Mouse (Mus musculus) lung, adult 2 months (tissue): Measurements from ENCODE around the gene Pde4d. TPM values are rescaled to one million over a fixed set of nuclear protein-coding genes. Genes with fewer than 3 reads are reported as not detected.

ENCODE experiments used
- DNase-seq: peaks from one replicate; pipeline ENCODE4 v3.0.0; 2022
- H3K4me1 ChIP-seq: fragments of 200-500 bp; 2 replicates; pipeline ENCODE4 v1.6.1; 2011; ENCODE audit warnings: low read length; ENCODE audit not compliant: control insufficient read depth, insufficient read depth
- H3K4me3 ChIP-seq: fragments of 200-500 bp; replicated peaks from 2 replicates; pipeline ENCODE3; 2011; ENCODE audit warnings: low read depth, mild to moderate bottlenecking, control low read depth, low read length; ENCODE audit errors: extremely low read depth
- CTCF ChIP-seq: fragments of 200-500 bp; IDR thresholded peaks from 2 replicates; pipeline ENCODE4 v1.5.1; 2011; ENCODE audit warnings: mild to moderate bottlenecking, low read length, control low read depth; ENCODE audit not compliant: insufficient read depth
- POLR2A ChIP-seq: fragments of 200-500 bp; IDR thresholded peaks from 2 replicates; pipeline ENCODE4 v1.6.1; 2011; ENCODE audit warnings: low read depth, mild to moderate bottlenecking, control low read depth, low read length, borderline replicate concordance; ENCODE audit errors: extremely low read depth
- WGBS: fragments of 180-500 bp; shearing (Covaris S2); methylation state at CpG from one replicate; pipeline ENCODE4 v1.1.7; 2018; 5-methylcytosine and 5-hydroxymethylcytosine counted together
- polyA plus RNA-seq: library from polyadenylated mRNA; depleted of rRNA; stranded (reverse); fragments of >200 nt; gene quantifications from 2 replicates; pipeline ENCODE4 v1.2.3, GENCODE M21; 2012

Pde4d gene
- polyA plus RNA-seq, 1 experiment: 20.0 TPM

DNA sequence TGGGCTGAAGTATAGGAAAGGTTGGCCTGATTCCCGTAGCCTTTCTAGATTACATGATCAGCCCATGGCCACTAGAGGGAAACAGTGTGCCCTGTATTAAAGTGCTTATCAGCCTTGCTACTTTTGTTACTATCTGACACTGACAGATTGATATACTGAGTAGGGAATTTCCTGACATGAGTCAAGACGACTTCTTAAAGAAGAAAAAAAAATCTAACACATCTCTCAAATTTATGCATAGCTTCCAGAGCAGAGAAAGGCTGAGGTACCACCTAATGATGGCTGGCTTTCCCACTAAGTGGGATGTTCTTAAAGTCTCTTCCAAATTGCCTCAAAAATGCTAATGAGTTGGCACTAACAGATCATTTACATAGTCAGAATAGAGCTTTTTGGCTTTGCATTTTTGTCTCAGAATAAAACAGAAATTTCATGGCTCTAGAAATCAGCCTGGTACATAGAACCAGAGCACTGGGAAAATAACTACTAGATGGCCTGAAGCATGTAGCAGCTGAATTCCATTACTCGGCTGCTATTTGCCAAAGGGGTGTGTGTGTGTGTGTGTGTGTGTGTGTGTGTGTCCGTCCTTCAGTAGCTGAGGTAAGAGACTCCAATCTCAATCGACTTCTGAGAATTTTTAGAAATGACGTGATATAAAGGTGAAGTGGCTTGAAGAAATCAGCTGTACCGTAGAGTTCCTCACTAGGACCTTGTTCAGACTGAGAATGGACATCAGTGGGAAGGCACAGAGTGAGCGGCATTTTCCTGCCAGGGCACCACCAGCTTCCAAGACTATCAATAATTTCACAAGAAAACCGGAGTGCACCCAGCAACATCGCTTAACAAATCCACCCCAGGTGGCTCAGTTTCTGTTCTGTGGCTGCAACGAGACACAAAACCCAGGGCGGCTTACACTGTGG is 1108.9 kb downstream of the Pde4d start:
- WGBS: 70% methylated on average over 12 of the region's 12 CpGs
- H3K4me1 ChIP-seq: no peaks in the 10 kb centered on the region
- TF ChIP-seq POLR2A (no peak), CTCF (no peak)
- H3K4me3 ChIP-seq: no peak overlapping the region
- DNase-seq: no peak

DNA sequence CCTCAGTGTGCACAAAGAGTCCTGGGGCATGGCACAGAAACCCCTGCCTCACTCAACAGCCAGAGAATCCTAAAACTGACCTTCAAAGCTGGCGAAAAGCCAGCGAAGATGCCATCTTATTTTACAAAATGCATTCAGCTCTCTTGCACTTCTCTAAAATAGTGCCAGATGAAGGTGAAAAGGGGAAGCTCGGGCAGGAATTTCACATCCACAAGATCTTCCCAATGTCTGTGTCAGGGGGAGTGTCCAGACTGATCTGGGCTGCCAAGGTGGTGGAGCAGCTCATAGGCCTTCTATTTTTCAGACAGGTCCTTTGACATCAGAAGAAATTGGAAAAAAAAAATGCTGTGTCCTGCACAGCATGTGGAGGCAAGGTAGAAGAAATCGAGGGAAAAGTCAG is 1110.5 kb downstream of the Pde4d start:
- WGBS: 86% methylated on average over 4 of the region's 4 CpGs
- DNase-seq: no peak
- H3K4me3 ChIP-seq: no peak overlapping the region
- TF ChIP-seq CTCF: no peak
- TF ChIP-seq POLR2A: no peak
- no peaks in the 10 kb centered on the region for H3K4me1 ChIP-seq

DNA sequence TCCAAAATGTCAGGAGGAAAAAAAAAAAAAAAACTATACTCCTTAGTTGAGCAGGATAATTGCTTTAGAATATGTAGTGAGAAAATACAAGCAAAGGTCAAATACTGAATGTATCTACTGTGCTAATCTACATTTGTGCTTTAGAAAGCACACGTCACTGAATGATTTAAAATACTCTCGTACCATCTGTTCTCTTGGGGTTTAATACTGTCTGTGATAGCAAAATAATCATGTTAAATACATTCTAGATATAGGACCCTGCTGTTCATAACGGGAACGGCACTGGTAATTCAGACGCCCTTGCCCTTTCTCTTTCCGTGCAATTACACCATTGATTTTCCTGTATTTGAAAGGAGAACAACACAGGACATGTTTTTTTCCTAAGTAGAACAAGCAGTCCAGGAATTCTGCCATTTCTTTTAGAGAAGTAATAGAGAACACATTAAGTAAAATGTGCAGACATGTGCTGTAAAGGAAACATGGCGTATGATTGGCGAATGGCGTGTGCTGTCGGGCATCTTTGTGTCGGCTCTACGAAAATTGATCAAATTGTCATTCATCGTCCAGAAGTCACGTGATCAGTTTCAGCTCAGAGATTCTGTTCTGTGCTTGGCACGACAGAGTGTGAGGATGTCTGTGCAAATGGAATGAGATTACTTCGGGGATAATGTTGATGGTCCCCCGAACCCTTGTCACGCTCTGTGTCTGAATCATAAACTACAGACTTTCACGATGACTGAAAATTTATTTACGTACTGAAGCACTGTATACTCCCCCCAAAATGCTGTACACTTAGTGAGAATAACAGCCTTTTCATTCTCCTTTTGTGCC is 1119.1 kb downstream of the Pde4d start:
- TF ChIP-seq POLR2A (no peak), CTCF (no peak)
- no peak overlapping the region for H3K4me3 ChIP-seq
- DNase-seq: no peak
- 94% methylated on average over 20 of the region's 20 CpGs for WGBS
- H3K4me1 ChIP-seq: no peaks in the 10 kb centered on the region

DNA sequence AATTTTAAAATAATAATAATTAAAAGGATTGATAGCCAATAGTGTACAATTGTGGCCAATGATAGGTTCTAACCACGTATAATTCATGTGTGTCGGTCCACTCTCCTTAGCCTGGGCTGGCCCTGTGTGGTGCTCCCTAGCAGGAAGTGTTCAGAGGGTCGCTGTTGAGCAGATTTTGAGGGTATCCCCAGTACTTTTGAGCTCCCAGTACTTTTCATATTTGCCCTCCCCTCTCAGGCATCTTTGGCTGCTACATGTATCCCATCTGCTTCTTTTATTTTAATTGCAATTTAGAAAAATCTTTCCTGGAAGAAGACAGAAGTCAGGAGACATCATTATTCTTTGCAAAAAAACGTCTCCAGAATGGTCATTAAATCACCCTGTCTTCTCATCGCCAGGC is 1119.7 kb downstream of the Pde4d start:
- 66% methylated on average over 5 of the region's 5 CpGs for WGBS
- TF ChIP-seq POLR2A (no peak), CTCF (no peak)
- no peak overlapping the region for H3K4me3 ChIP-seq
- no peak for DNase-seq
- H3K4me1 ChIP-seq: no peaks in the 10 kb centered on the region

DNA sequence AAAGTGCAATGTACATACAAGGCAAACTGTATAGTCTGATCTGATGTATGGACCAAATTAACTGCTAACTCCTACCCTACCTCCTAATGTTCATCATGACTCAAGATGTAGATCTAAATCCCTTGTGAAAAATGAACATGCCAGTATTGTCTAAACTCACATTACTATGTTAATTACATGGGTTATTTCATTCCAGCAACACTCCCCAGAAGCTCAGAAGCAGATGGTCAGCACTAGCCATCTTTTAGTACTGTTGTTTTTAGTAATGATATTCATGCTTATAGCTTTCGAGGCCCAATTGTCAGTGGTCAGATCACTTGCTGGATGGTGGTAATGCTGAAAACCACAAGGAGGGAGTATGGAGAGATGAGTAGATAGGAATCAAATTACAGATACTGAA is 1127.0 kb downstream of the Pde4d start:
- TF ChIP-seq POLR2A: no peak
- no peak for TF ChIP-seq CTCF
- Histone ChIP-seq H3K4me1 (no peaks in the 10 kb centered on the region; the same call in 1 of the 2 replicates), H3K4me3 (no peak overlapping the region)
- DNase-seq: no peak
- WGBS: 86% methylated on average over 1 of the region's 1 CpGs

DNA sequence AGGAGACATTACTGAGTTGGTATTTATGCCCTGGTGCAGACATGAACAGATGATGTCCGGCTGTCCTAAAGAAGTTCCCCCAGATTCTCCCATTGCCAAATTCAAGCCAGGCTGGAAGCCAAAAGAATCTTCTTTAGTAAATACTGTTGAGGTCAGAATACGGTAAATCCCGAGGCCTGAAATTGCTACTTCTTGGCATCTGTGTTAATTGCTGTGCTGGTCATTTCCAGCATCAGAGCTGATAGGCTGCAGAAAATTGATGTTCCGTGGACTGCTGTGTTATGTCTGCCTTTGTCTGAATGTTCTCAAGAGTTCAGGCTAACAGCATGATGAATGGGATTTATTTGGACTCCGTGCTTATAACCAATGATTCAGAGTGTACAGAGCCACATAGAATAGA is 1127.7 kb downstream of the Pde4d start:
- no peak for TF ChIP-seq CTCF
- no peak for TF ChIP-seq POLR2A
- DNase-seq: no peak
- Histone ChIP-seq H3K4me1 (no peaks in the 10 kb centered on the region; the same call in 1 of the 2 replicates), H3K4me3 (no peak overlapping the region)
- 69% methylated on average over 5 of the region's 5 CpGs for WGBS

DNA sequence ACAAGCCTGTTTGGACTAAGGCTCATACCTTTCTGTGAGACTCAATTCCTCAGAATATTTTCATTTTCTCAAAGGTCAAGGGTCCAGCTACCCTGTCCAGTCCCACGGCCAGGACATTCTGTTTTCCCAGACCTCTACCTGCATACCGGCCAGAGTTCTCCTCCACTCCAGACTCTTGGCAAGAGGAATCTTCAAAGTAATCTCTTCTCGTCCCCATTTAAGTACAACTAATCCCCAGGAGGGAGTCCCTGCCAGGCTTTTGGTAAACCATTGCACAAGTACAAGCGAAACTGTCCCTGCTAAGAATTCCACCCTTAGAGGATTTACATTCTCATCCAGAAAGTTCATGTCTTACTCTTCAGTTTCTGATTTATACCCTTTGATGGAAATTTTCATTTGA is 1128.2 kb downstream of the Pde4d start:
- Histone ChIP-seq H3K4me1 (no peaks in the 10 kb centered on the region; the same call in 1 of the 2 replicates), H3K4me3 (no peak overlapping the region)
- 75% methylated on average over 4 of the region's 4 CpGs for WGBS
- TF ChIP-seq POLR2A (no peak), CTCF (no peak)
- DNase-seq: no peak

DNA sequence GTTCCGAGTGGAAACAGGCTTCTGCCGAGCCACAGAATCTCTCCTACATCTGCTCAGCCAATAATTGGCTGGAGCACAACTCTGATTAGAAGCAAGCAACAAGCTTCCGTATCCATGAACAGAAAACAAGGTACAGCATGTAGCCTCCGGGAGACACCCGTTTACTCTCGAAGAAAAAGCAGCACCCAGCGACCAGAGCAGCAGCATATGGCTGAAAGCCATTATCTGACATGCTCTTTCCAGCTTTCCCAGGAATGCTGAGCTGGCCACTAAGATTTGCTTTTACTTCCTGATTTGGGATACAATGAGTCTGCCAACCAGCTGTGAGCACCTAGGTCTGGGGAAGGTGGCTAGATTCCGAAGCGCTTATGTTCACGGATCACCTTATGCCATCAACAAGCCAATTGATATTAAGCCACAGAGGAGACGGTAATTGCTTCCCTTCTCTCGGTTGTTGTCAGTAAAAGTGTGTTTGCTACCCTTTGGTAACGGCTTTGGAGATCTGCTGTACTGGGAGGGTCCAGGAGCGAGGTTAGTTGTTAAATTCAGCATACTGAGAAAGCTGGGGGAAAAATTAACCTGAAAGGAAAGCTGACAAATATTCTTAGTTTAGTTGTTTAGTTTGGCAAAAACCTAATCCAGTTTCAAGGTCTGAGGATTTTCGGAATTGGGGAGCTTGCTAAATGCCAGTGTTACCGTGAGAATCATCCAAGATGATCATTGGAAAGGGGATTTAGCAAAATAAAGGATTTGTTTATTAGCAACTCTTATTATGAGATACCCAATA is 1131.7 kb downstream of the Pde4d start:
- no peak overlapping the region for H3K4me3 ChIP-seq
- H3K4me1 ChIP-seq: no peaks in the 10 kb centered on the region; the same call in 1 of the 2 replicates
- TF ChIP-seq POLR2A: no peak
- no peak for TF ChIP-seq CTCF
- 74% methylated on average over 16 of the region's 16 CpGs for WGBS
- no peak for DNase-seq

DNA sequence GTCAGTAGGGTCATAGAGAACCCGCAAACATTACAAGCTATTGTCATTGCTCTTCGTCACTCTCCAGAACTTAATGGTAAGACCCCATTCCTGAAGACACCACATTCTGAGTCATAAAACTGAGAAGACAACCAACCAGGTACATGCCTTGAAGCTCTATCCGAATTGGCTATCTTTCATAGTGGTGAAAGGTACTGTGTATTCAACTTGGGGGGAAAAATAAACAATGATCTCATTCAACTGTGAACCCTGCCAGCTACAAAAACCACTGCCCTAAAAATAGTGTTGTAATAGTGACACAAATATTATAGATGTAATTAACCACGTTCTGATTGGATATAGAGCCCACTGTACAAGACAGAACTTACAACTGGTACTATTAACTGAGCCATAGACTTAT is 1140.3 kb downstream of the Pde4d start:
- Histone ChIP-seq H3K4me3 (no peak overlapping the region), H3K4me1 (no peaks in the 10 kb centered on the region)
- no peak for TF ChIP-seq POLR2A
- TF ChIP-seq CTCF: no peak
- no peak for DNase-seq
- WGBS: 71% methylated on average over 4 of the region's 4 CpGs
